Mouse (Mus musculus) gastrocnemius, postnatal 36 days (tissue): Measurements from ENCODE around the gene Tent5c. TPM values are rescaled to one million over a fixed set of nuclear protein-coding genes. Genes with fewer than 3 reads are reported as not detected.

Experiments
- DNase-seq, 2 experiments: peaks; one replicate each; pipeline ENCODE4 v3.0.0; 2022
- intact Hi-C: fragments of 180-260 bp; cut with DNase I; formaldehyde crosslinking; loops from one replicate; pipeline ENCODE4 v1.15.1; 2025
- long read RNA-seq, 2 experiments: library from polyadenylated mRNA; stranded (forward); transcript quantifications; one replicate each; pipeline ENCODE4 v2.0.0; 2021
- total RNA-seq, 2 experiments: library from RNA; stranded (reverse); gene quantifications; 2 replicates each; pipeline ENCODE4 v1.2.3; 2021

The Tent5c gene
- total RNA-seq, result 1 to 10 TPM; 1.4 to 1.8 TPM
- long read RNA-seq, experiment 1, result 0 reads
- long read RNA-seq, experiment 2, result 0 reads

- peak; percentile 89 to 95 for DNase-seq
- intact Hi-C loops, result loop anchor here (5.0 to 10.0 kb wide), 2 partner anchors 198 to 435 kb away; partner anchors contain the start of genes Man1a2 and Trim45
Observed at GRCm38 (mm10) chr3:100489133-100490009, at the start of gene Tent5c. Tent5c (minus strand) TSS chr3:100489324.

- DNase-seq, result no peak
- intact Hi-C loops, result no loop called here
Observed at GRCm38 (mm10) chr3:100536686-100537085, 47.6 kb upstream of the Tent5c start.

- intact Hi-C loops, result no loop called here
- no peak for DNase-seq
Observed at GRCm38 (mm10) chr3:100535902-100536301, 46.8 kb upstream of the Tent5c start.

GRCm38 (mm10) chr3:100535298-100535697 lies 46.2 kb upstream of the Tent5c start:
- intact Hi-C loops, result no loop called here

GRCm38 (mm10) chr3:100534394-100534793 lies 45.3 kb upstream of the Tent5c start:
- intact Hi-C loops, result no loop called here
- no peak for DNase-seq

More at GRCm38 (mm10) chr3:100535298-100535697, 46.2 kb upstream of the Tent5c start:
- no peak for DNase-seq

GRCm38 (mm10) chr3:100533429-100533828 lies 44.3 kb upstream of the Tent5c start:
- no peak for DNase-seq
- intact Hi-C loops, result no loop called here

DNA sequence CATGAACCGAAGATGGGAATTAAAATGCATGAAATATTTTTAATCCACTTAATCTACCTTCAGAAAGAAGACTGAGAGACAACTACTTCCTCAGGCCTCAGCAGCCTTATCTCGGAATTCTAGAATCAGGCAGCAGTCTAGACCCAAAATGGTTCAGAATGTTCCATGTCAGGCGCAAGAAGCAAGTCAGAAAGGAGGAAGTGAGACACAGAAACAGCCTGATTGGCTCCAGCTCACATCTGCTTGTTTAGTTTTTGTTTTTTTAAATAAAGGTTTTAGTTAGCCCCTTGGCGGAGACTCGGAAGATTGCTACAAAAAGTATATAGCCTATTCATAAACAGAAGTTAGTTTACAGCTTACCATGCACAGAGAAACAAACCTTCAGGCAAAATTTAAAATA lies 41.8 kb upstream of the Tent5c start:
- DNase-seq, result no peak
- intact Hi-C loops, result no loop called here

- DNase-seq, result no peak
- intact Hi-C loops, result no loop called here
Observed at GRCm38 (mm10) chr3:100530244-100530788, 41.2 kb upstream of the Tent5c start.

DNA sequence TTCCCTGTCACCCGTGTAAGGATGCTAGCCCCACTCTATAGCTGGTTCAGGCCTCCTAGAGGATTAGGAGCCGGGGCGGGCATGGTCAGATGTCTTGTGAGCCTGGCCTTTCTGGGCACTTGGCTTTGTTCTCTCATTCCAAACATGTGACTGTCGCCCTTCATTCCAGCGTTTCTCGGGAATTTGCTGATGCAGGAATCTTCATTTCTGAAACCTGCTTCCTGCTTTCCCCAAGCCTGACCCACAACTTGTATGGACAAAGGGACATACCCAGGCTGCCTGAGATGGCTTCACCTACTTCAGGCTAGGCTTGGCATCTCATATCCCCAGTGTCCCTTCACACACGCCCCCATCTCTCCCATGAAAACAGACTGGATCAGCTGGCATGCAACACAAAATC lies 33.5 kb upstream of the Tent5c start:
- intact Hi-C loops, result no loop called here

GRCm38 (mm10) chr3:100521626-100522025 lies 32.5 kb upstream of the Tent5c start:
- intact Hi-C loops, result no loop called here

More for the DNA sequence above, 33.5 kb upstream of the Tent5c start:
- no peak for DNase-seq

GRCm38 (mm10) chr3:100515754-100516141 lies 26.6 kb upstream of the Tent5c start:
- DNase-seq, result no peak
- intact Hi-C loops, result no loop called here

More at GRCm38 (mm10) chr3:100521626-100522025, 32.5 kb upstream of the Tent5c start:
- no peak for DNase-seq

GRCm38 (mm10) chr3:100515093-100515753 lies 26.1 kb upstream of the Tent5c start:
- no peak for DNase-seq
- intact Hi-C loops, result no loop called here

GRCm38 (mm10) chr3:100507174-100507573 lies 18.1 kb upstream of the Tent5c start:
- DNase-seq, result no peak
- intact Hi-C loops, result no loop called here

GRCm38 (mm10) chr3:100506715-100507114 lies 17.6 kb upstream of the Tent5c start:
- no peak for DNase-seq
- intact Hi-C loops, result no loop called here

DNA sequence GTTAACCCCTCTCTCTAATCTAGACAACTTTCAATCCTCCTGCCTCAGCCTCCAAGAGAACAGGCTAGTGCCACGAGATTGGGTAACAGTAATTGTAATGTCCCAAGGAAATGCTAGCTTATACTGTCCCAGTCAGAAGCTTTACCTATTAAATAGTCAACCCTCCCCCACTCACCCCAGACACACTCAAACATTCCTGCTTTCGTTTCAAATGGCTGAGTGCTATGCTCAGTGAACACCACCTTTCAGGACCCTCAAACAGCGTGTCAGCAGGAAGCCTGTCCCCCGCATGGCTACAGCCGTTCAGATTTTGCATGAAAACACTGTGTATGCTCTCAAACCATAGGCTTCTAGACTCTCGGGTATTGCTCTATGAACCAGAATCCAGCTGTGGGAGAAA lies 14.8 kb upstream of the Tent5c start:
- intact Hi-C loops, result no loop called here

DNA sequence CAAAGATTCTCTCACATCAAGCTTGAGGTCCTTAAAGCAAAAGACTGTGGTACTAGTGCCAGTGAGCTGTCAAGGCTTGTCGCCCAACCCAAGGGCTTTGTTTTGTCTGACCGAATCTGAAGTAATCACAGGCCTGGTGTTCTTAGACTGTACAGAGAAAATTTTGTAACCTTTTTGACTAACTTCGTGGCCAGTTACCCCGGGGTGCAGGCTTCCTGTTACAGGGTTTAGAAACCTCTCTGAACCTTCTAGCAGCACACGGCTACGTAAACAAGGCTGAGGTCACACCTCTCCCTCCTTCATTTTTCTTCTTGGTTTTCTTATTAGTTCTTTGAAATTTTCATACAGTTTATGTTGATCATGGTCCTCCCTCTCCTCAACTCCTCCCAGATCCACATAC lies 13.4 kb upstream of the Tent5c start:
- DNase-seq, result no peak
- intact Hi-C loops, result no loop called here

More for the DNA sequence above, 14.8 kb upstream of the Tent5c start:
- no peak for DNase-seq

- intact Hi-C loops, result no loop called here
- DNase-seq, result no peak
Observed at GRCm38 (mm10) chr3:100501899-100502298, 12.8 kb upstream of the Tent5c start.

GRCm38 (mm10) chr3:100496081-100496480 lies 7.0 kb upstream of the Tent5c start:
- intact Hi-C loops, result no loop called here
- no peak for DNase-seq

GRCm38 (mm10) chr3:100495456-100495855 lies 6.3 kb upstream of the Tent5c start:
- DNase-seq, result no peak

GRCm38 (mm10) chr3:100494912-100495311 lies 5.8 kb upstream of the Tent5c start:
- intact Hi-C loops, result no loop called here

More at GRCm38 (mm10) chr3:100495456-100495855, 6.3 kb upstream of the Tent5c start:
- intact Hi-C loops, result no loop called here

DNA sequence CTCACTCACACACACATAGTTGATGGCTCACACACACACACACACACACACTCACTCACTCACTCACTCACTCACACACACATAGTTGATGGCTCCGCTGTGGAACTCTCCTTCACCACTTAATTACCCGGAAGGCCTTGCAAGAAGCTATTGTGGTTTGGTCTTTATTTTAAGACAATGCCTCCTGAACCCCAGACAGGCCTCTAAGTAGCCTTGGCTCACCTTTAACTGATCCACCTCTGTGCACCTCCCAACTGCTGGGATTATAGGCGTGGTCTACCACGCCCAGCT lies 831 bp upstream of the Tent5c start:
- intact Hi-C loops, result no loop called here
- no peak for DNase-seq

More at GRCm38 (mm10) chr3:100494912-100495311, 5.8 kb upstream of the Tent5c start:
- DNase-seq, result no peak
